Mouse (Mus musculus) embryonic facial prominence, embryonic 10.5 days (tissue): ENCODE measurements around the gene Pdk2. TPM values are rescaled to one million over a fixed set of nuclear protein-coding genes. Genes with fewer than 3 reads are reported as not detected.

Source experiments
- DNase-seq: peaks from one replicate; pipeline ENCODE4 v3.0.0-alpha.2; 2017; ENCODE audit warnings: low spot score
- H3K27ac ChIP-seq: fragments of 300-500 bp; sonication (generic); replicated peaks from 2 replicates; pipeline ENCODE4 v1.5.1; 2016; ENCODE audit warnings: mild to moderate bottlenecking
- H3K27me3 ChIP-seq: fragments of 300-500 bp; sonication (generic); replicated peaks from 2 replicates; pipeline ENCODE4 v1.6.1; 2016; ENCODE audit warnings: low read depth, mild to moderate bottlenecking; ENCODE audit not compliant: poor library complexity, severe bottlenecking
- H3K36me3 ChIP-seq: fragments of 300-500 bp; sonication (generic); replicated peaks from 2 replicates; pipeline ENCODE4 v1.6.1; 2016; ENCODE audit warnings: mild to moderate bottlenecking, moderate library complexity
- H3K4me1 ChIP-seq: fragments of 300-500 bp; sonication (generic); 2 replicates; pipeline ENCODE4 v1.6.1; 2016
- H3K4me3 ChIP-seq: fragments of 300-500 bp; sonication (generic); 2 replicates; pipeline ENCODE4 v1.5.1; 2016; ENCODE audit warnings: mild to moderate bottlenecking, moderate library complexity
- H3K9me3 ChIP-seq: fragments of 300-500 bp; sonication (generic); 2 replicates; pipeline ENCODE4 v1.6.1; 2016; ENCODE audit warnings: mild to moderate bottlenecking
- WGBS: fragments of 180-500 bp; shearing (Covaris S2); methylation state at CpG from one replicate; pipeline ENCODE4 v1.1.7; 2016; 5-methylcytosine and 5-hydroxymethylcytosine counted together
- polyA plus RNA-seq: library from polyadenylated mRNA; unstranded; fragments of >200 nt; fragmentation: Nextera tagmentation; extraction: Ambion mirVana; gene quantifications from 2 replicates; pipeline ENCODE4 v1.2.1, GENCODE M21; 2016

The Pdk2 gene
- polyA plus RNA-seq, 1 experiment from 2014 or later: 16.0 TPM

DNA sequence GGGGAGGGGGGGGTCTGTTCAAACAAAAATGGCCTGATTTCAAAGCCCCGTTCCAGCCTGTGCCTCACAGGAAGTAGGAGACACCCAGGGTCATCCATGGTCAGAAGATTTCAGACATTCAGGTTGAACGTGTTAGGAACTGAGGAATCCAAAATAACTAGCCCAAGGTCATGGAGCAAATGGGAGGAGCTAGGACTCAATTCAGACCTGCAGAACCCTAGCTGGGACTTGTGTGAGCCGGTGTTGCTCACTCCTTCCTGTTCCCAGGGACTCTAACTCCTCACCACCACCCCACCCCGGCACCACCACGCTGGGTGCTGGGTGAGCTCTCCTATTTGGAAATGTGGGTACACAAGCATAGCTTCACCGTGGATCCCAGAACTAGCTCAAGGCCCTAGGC is 53.8 kb downstream of the Pdk2 start:
- Histone ChIP-seq H3K9me3 (no peaks in the 10 kb centered on the region), H3K27ac (peak overlapping the region; percentile 75), H3K4me1 (peaks cover 69% of the 10 kb centered on the region), H3K36me3 (no peaks in the 10 kb centered on the region), H3K27me3 (no peaks in the 10 kb centered on the region), H3K4me3 (no peak overlapping the region)
- DNase-seq: no peak
- 41% methylated on average over 6 of the region's 6 CpGs for WGBS

DNA sequence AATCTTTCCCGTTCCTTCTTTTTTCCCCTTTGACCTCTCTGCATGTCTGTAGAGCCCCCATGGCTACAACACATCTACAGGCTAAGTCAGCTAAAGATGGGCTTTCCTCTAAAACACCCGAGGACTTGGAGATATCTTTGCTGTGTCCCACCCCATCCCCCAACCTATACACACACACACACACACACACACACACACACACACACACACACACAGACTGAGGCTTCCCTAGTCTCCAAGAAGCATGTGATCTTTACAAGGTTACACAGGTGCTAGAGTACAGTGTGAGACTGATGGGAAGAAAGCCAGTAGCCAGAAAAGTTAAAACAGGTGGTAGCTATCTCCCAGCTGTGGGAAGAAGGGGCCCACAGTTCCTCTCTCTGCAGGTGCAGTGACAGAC is 54.7 kb downstream of the Pdk2 start:
- Histone ChIP-seq H3K9me3 (no peaks in the 10 kb centered on the region), H3K27ac (0 out of 2 replicates have a peak overlapping the region, but pooled peaks have one; percentile 75), H3K36me3 (no peaks in the 10 kb centered on the region), H3K4me1 (peaks cover 60% of the 10 kb centered on the region), H3K27me3 (no peaks in the 10 kb centered on the region), H3K4me3 (no peak overlapping the region)
- 55% methylated on average over 2 of the region's 2 CpGs for WGBS
- no peak for DNase-seq

DNA sequence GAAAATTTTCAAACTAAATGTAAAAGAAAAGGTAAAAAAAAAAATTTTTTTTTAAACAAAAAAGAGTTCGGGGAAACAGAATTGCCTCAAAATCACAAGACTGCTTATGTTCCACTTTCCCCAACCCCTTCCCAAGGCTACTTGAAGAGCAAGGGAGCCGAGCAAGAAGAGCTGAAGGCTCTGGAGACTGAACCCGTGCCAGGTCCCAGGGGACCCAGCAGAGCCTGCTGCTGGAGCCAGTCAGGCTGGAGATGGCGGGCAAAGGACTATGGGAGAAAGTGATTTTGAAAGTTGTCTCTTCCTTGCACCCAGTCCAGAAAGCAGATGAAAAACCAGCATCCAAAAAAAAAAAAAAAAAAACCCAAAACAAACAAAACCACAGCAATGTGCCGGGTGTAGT is 55.3 kb downstream of the Pdk2 start:
- DNase-seq: no peak
- no peaks in the 10 kb centered on the region for H3K9me3 ChIP-seq

DNA sequence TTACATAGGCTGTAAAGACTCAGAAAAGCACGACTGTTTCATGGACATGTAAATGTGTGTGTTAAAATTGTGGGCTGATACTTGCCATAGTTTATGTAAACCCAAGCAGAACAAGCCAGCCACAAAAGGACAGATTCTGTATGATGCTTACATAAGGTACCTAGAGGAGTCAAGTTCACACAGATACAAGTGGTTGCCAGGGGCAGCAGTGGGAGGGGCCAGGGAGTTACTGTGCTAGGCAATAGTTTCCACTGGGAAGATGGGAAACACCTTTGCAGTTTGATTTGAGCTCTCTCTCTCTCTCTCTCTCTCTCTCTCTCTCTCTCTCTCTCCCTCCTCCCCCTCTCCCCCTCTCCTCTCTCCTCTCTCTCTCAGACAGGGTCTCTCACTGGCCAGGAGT is 56.0 kb downstream of the Pdk2 start:
- no peaks in the 10 kb centered on the region for H3K9me3 ChIP-seq
- H3K27me3 ChIP-seq: no peaks in the 10 kb centered on the region
- H3K4me3 ChIP-seq: no peak overlapping the region
- peak; percentile 54 for DNase-seq
- 42% methylated on average over 1 of the region's 1 CpGs for WGBS
- no peaks in the 10 kb centered on the region for H3K36me3 ChIP-seq
- H3K27ac ChIP-seq: peak overlapping the region; percentile 67
- H3K4me1 ChIP-seq: peaks cover 54% of the 10 kb centered on the region

More for the DNA sequence above, 55.3 kb downstream of the Pdk2 start:
- no peak overlapping the region for H3K27ac ChIP-seq
- no peak overlapping the region for H3K4me3 ChIP-seq
- no peaks in the 10 kb centered on the region for H3K36me3 ChIP-seq
- H3K4me1 ChIP-seq: peaks cover 60% of the 10 kb centered on the region
- no peaks in the 10 kb centered on the region for H3K27me3 ChIP-seq
- WGBS: 76% methylated on average over 5 of the region's 5 CpGs

DNA sequence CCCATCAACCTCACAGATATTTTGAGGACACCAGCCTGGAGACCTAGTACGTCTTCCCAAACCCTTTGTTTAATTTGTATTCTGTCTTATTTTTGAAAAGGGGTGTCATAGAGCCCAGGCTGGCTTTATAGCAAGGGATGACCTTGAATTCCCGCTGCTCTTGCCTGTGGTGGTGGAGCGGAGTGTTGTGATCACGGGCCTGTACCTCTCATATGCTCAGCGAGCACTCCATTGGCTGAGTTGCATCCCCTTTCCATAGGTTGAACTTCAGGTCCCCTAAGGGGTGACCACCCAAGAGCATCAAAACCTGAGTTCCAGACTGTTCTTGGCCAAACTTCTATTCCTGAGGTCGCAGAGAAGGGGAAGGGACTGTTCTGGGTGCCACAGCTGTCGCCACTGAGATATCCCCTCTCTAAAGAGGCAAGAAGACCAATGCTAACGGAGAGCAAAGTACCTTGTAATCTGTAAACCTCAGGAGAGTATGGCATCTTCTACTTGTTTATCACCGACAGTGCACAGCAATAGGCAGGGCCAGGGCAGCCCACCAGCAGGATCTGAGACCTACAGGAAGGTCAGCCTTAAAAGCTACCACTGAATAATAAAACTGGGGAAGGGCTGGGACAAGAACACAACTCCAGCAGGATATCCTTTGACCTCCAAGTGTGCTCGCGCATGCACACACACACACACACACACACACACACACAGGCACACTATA is 61.5 kb downstream of the Pdk2 start:
- peak overlapping the region; percentile 87 for H3K27ac ChIP-seq
- no peaks in the 10 kb centered on the region for H3K9me3 ChIP-seq
- peak overlapping the region; percentile 51 for H3K4me3 ChIP-seq
- 78% methylated on average over 11 of the region's 11 CpGs for WGBS
- H3K4me1 ChIP-seq: peaks cover 16% of the 10 kb centered on the region
- no peak for DNase-seq
- no peaks in the 10 kb centered on the region for H3K27me3 ChIP-seq
- no peaks in the 10 kb centered on the region for H3K36me3 ChIP-seq

DNA sequence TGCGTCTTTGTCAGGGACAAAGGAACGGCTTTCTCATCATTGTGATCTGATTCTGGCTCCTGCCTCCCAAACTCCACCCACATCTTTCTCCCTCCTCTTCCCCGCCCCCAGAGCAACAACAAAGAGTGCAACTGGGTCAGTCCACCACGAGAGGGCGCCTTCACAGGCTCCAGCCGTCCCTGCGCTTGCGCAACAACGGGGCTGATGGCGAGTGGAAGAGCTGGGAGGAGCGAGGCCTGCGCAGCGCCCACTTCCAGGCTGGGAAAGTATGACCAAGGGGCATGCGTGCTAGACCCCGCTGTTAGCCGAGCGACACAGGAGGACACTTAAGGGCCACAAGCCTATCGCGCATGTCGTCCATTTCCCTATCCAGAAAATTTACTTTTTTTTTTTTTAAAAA is 62.2 kb downstream of the Pdk2 start:
- under 1% methylated on average over 20 of the region's 20 CpGs for WGBS
- Histone ChIP-seq H3K27me3 (no peaks in the 10 kb centered on the region), H3K9me3 (no peaks in the 10 kb centered on the region), H3K36me3 (no peaks in the 10 kb centered on the region), H3K4me1 (peaks cover 15% of the 10 kb centered on the region), H3K4me3 (peak overlapping the region; percentile 51), H3K27ac (peak overlapping the region; percentile 87)
- DNase-seq: peak; percentile 98

DNA sequence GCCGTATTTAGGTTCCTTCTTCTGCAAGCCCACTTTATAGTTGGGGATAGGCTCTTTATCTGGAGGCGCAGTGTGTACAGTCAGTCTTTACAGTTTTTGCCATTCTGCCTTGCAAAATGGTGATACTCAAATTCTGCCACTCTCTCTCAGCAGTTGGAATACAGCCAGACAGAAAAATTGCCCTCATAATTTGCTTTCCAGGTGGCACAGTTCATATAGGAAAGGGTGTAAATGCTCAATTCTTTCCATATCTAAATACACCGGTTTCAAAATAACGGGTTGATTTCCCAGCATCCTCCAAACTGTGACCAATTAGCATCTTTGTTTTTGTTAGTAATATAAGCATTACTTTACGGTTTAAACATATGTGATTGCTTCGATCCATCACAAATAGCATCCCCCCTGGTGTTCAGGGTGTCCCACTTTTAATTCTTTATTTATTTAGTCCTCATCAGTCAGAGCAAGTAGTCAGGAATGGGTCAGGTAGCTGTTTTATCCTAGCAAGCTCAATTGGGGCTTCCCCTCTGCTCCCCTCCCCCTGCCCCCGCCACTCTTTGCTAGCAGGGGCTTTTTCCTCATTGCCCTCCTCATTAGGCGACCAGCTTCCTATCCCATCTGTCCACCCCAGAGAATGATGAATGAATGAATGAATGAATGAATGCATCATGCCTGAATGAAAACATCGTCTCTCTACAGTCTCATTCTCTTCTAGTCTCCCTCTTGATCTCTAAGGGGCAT is 62.8 kb downstream of the Pdk2 start:
- 50% methylated on average over 9 of the region's 9 CpGs for WGBS
- Histone ChIP-seq H3K36me3 (no peaks in the 10 kb centered on the region), H3K4me1 (peaks cover 16% of the 10 kb centered on the region), H3K4me3 (peak overlapping the region; percentile 51), H3K27ac (peak overlapping the region; percentile 87), H3K27me3 (no peaks in the 10 kb centered on the region), H3K9me3 (no peaks in the 10 kb centered on the region)
- no peak for DNase-seq

Other genes with a start within 250 kb of the Pdk2 start
- gene Col1a1, start 105.1 kb downstream of the Pdk2 start, polyA plus RNA-seq: 61.5 and 88.8 TPM in 2 replicates
- gene Hils1, start 73.8 kb downstream of the Pdk2 start, polyA plus RNA-seq: not detected in 2 replicates
- 0.17 TPM in 1 of 2 replicates, not detected in the other for gene Sgca, start 65.0 kb downstream of the Pdk2 start, polyA plus RNA-seq
- 8.3 and 9.4 TPM in 2 replicates for gene Ppp1r9b, start 50.3 kb downstream of the Pdk2 start, polyA plus RNA-seq
- gene Samd14, start 31.5 kb downstream of the Pdk2 start, polyA plus RNA-seq: 35.5 and 42.5 TPM in 2 replicates
- 11.5 and 12.2 TPM in 2 replicates for gene Itga3, start 35.4 kb upstream of the Pdk2 start, polyA plus RNA-seq
- gene Dlx3, start 78.8 kb upstream of the Pdk2 start, polyA plus RNA-seq: 29.8 and 31.3 TPM in 2 replicates
- 3.6 and 4.3 TPM in 2 replicates for gene Dlx4, start 104.9 kb upstream of the Pdk2 start, polyA plus RNA-seq
- gene Tac4, start 220.2 kb upstream of the Pdk2 start, polyA plus RNA-seq: 0.16 TPM in 1 of 2 replicates, not detected in the other